Mouse (Mus musculus) CH12.LX (cell line): ENCODE results near the gene Ttll5. TPM values are rescaled to one million over a fixed set of nuclear protein-coding genes. Genes with fewer than 3 reads are reported as not detected.

Source experiments
- DNase-seq: peaks from one replicate; pipeline ENCODE4 v3.0.0-alpha.2; 2013; ENCODE audit errors: extremely low read depth
- H3K27ac ChIP-seq: 2 replicates; pipeline ENCODE4 v1.5.1; 2012; ENCODE audit warnings: low read depth, mild to moderate bottlenecking, control low read depth, moderate library complexity; ENCODE audit not compliant: insufficient read depth
- H3K27me3 ChIP-seq: replicated peaks from 2 replicates; pipeline ENCODE3; 2012; ENCODE audit warnings: inconsistent platforms
- H3K36me3 ChIP-seq, 2 experiments: replicated peaks in 1 of 2; 2 replicates each; pipeline versions ENCODE3 to v1.6.1; 2012; ENCODE audit warnings: inconsistent platforms in 1 of 2, low read length in 1 of 2, mild to moderate bottlenecking in 1 of 2, mixed read lengths in 1 of 2, moderate library complexity in 1 of 2; ENCODE audit not compliant: control insufficient read depth in 1 of 2, insufficient read depth in 1 of 2
- H3K4me1 ChIP-seq, 2 experiments: 2 replicates each; pipeline ENCODE4 v1.6.1; 2012; ENCODE audit warnings: inconsistent platforms in 1 of 2, moderate library complexity in 1 of 2; ENCODE audit not compliant: insufficient read depth in 2 of 2, control insufficient read depth in 1 of 2
- H3K4me2 ChIP-seq: 2 replicates; pipeline ENCODE4 v1.6.1; 2012; ENCODE audit warnings: low read depth, mild to moderate bottlenecking, control low read depth; ENCODE audit not compliant: poor library complexity, insufficient read depth, severe bottlenecking
- H3K4me3 ChIP-seq, 3 experiments: fragments of 150-350 bp in 1 of 3; sonication (generic) in 1 of 3; replicated peaks in 1 of 3; 2 replicates each; pipeline versions ENCODE3 to v1.5.1; 2011 to 2012; ENCODE audit warnings: low read depth in 2 of 3, low read length in 2 of 3, mild to moderate bottlenecking in 2 of 3, moderate library complexity in 2 of 3, control low read depth in 1 of 3, improper control_type of control experiment in 1 of 3, inconsistent platforms in 1 of 3, mixed read lengths in 1 of 3; ENCODE audit not compliant: poor library complexity in 1 of 3
- H3K79me2 ChIP-seq: replicated peaks from 2 replicates; pipeline ENCODE4 v1.6.1; 2012; ENCODE audit warnings: mild to moderate bottlenecking, moderate library complexity; ENCODE audit not compliant: control insufficient read depth, poor library complexity, insufficient read depth, severe bottlenecking; ENCODE audit errors: extremely low read depth
- H3K9ac ChIP-seq: 2 replicates; pipeline ENCODE4 v1.6.1; 2012; ENCODE audit warnings: low read depth, mild to moderate bottlenecking, control low read depth, moderate library complexity; ENCODE audit not compliant: insufficient read depth
- H3K9me3 ChIP-seq: replicated peaks from 2 replicates; pipeline ENCODE3; 2012; ENCODE audit warnings: low read length, inconsistent platforms, mixed read lengths
- CHD2 ChIP-seq: IDR thresholded peaks from 2 replicates; pipeline ENCODE4 v1.6.1; 2011; ENCODE audit warnings: low read length, improper control_type of control experiment
- CTCF ChIP-seq, 2 experiments: IDR thresholded peaks in 1 of 2; conservative IDR thresholded peaks in 1 of 2; 2 replicates each; pipeline ENCODE4 v1.5.1; 2011 to 2012; ENCODE audit warnings: low read depth in 2 of 2, low read length in 2 of 2, improper control_type of control experiment in 1 of 2, inconsistent platforms in 1 of 2, mild to moderate bottlenecking in 1 of 2, moderate library complexity in 1 of 2
- E2F4 ChIP-seq: IDR thresholded peaks from 2 replicates; pipeline ENCODE4 v1.6.1; 2011; ENCODE audit warnings: low read depth, low read length, improper control_type of control experiment; ENCODE audit not compliant: insufficient replicate concordance
- ELF1 ChIP-seq: IDR thresholded peaks from 2 replicates; pipeline ENCODE4 v1.6.1; 2014; ENCODE audit warnings: low read depth, mild to moderate bottlenecking, inconsistent platforms, low read length, improper control_type of control experiment
- GABPA ChIP-seq: IDR thresholded peaks from 2 replicates; pipeline ENCODE4 v1.6.1; 2012; ENCODE audit warnings: low read depth, low read length, improper control_type of control experiment, inconsistent platforms; ENCODE audit not compliant: insufficient replicate concordance
- JUN ChIP-seq: IDR thresholded peaks from 2 replicates; pipeline ENCODE4 v1.6.1; 2011; ENCODE audit warnings: low read depth, mild to moderate bottlenecking, low read length, improper control_type of control experiment, moderate library complexity; ENCODE audit not compliant: insufficient read depth
- JUND ChIP-seq: conservative IDR thresholded peaks from 2 replicates; pipeline ENCODE4 v1.6.1; 2011; ENCODE audit warnings: low read depth, low read length, improper control_type of control experiment
- MAFK ChIP-seq: IDR thresholded peaks from 2 replicates; pipeline ENCODE4 v1.6.1; 2011; ENCODE audit warnings: low read length, improper control_type of control experiment; ENCODE audit not compliant: insufficient replicate concordance
- MAX ChIP-seq: IDR thresholded peaks from 2 replicates; pipeline ENCODE4 v1.6.1; 2011; ENCODE audit warnings: low read length, improper control_type of control experiment
- MXI1 ChIP-seq: IDR thresholded peaks from 2 replicates; pipeline ENCODE4 v1.6.1; 2011; ENCODE audit warnings: mild to moderate bottlenecking, low read depth, low read length, improper control_type of control experiment
- PAX5 ChIP-seq: IDR thresholded peaks from 2 replicates; pipeline ENCODE4 v1.6.1; 2012; ENCODE audit warnings: low read length, inconsistent platforms, mixed read lengths
- RAD21 ChIP-seq: IDR thresholded peaks from 2 replicates; pipeline ENCODE4 v1.6.1; 2011; ENCODE audit warnings: low read depth, mild to moderate bottlenecking, low read length, improper control_type of control experiment, moderate library complexity
- SMC3 ChIP-seq: IDR thresholded peaks from 2 replicates; pipeline ENCODE4 v1.6.1; 2011; ENCODE audit warnings: low read depth, low read length, improper control_type of control experiment
- TBP ChIP-seq: conservative IDR thresholded peaks from 2 replicates; pipeline ENCODE4 v1.6.1; 2011; ENCODE audit warnings: low read depth, low read length, improper control_type of control experiment
- USF1 ChIP-seq: IDR thresholded peaks from 2 replicates; pipeline ENCODE4 v1.6.1; 2014; ENCODE audit warnings: low read depth, mild to moderate bottlenecking, inconsistent platforms, low read length, improper control_type of control experiment
- ZNF384 ChIP-seq: IDR thresholded peaks from 2 replicates; pipeline ENCODE4 v1.6.1; 2012; ENCODE audit warnings: low read depth, low read length, improper control_type of control experiment, inconsistent platforms
- dilution Hi-C: fragments of 300-500 bp; cut with MboI; formaldehyde crosslinking; loops from 2 replicates; pipeline ENCODE4 v1.14.3; 2020; ENCODE audit warnings: low sequenced_read_pairs; ENCODE audit not compliant: extremely low pct_unique_long_range_greater_than_20kb, extremely low pct_ligation_motif_present
- in situ Hi-C: fragments of 300-500 bp; cut with MboI; formaldehyde crosslinking; loops from 3 replicates; pipeline ENCODE4 v1.14.3; 2019; ENCODE audit warnings: low sequenced_read_pairs, low pct_ligation_motif_present, low pct_unique_long_range_greater_than_20kb, mixed read lengths
- polyA plus RNA-seq: library from polyadenylated mRNA; unstranded; fragments of >175 nt; gene quantifications from 2 replicates; pipeline ENCODE4 v1.2.1, GENCODE M21; 2012; ENCODE audit warnings: low read depth; ENCODE audit not compliant: insufficient read length
- total RNA-seq, 2 experiments: library from RNA; depleted of rRNA; stranded (reverse); fragments of 300-350 nt in 1 of 2; fragments of >200 nt in 1 of 2; gene quantifications; 2 replicates each; pipeline ENCODE4 v1.2.3; 2012 to 2014

The Ttll5 gene
- total and polyA plus RNA-seq, 3 experiments, result 5.7 to 14.0 (median 8.7) TPM

GRCm38 (mm10) chr12:85943456-85943855, 119.0 kb downstream of the Ttll5 start:
- in situ Hi-C loops (no loop called here), dilution Hi-C loops (no loop called here)
- Histone ChIP-seq H3K4me2 (no peak overlapping the region), H3K9ac (no peak overlapping the region), H3K4me1 (no peaks in the 10 kb centered on the region), H3K27ac (no peak overlapping the region), H3K4me3 (no peak overlapping the region), H3K79me2 (no peaks in the 10 kb centered on the region), H3K36me3 (peaks cover 0 to 31% of the 10 kb centered on the region in 2 experiments), H3K9me3 (no peaks in the 10 kb centered on the region), H3K27me3 (no peaks in the 10 kb centered on the region)
- TF ChIP-seq MAFK, result no peak
- TF ChIP-seq PAX5, result no peak
- TF ChIP-seq CTCF (conservative IDR thresholded peaks at IDR 0.05 in 1 of 2, IDR thresholded peaks at IDR 0.05 in 1 of 2; ENCODE audit: low read depth in 2 of 2, low read length in 2 of 2), result no peak
- no peak for TF ChIP-seq RAD21
- no peak for TF ChIP-seq TBP
- no peak for TF ChIP-seq USF1
- no peak for TF ChIP-seq MAX
- TF ChIP-seq ZNF384, result no peak
- no peak for TF ChIP-seq JUND
- TF ChIP-seq CHD2, result no peak
- no peak for TF ChIP-seq JUN
- TF ChIP-seq E2F4, result no peak
- no peak for DNase-seq

DNA sequence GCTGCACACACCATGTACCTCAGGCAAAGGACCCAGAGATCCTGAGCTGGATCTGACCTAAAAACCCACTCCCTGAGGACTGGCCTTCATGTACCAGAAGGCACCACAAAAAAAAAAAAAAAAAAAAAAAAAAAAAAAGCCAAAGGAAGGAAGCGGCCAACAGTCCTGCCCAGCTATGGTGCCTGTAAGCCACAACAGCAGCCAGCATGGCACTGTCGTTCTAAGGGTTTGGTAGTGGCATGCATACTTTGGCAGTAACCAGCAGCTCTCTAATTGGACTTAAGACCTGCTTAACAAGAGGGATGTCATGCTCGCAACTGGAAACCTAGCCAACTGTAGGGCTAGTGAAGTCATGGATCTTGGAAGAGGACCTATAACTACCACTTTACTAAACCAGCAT, 120.0 kb downstream of the Ttll5 start:
- Histone ChIP-seq H3K36me3 (peaks cover 0 to 34% of the 10 kb centered on the region in 2 experiments), H3K9ac (no peak overlapping the region), H3K27ac (no peak overlapping the region), H3K9me3 (no peaks in the 10 kb centered on the region), H3K27me3 (no peaks in the 10 kb centered on the region), H3K79me2 (no peaks in the 10 kb centered on the region), H3K4me3 (no peak overlapping the region), H3K4me1 (no peaks in the 10 kb centered on the region), H3K4me2 (no peak overlapping the region)
- dilution Hi-C loops, result no loop called here
- TF ChIP-seq CHD2 (no peak), ELF1 (no peak), MAFK (no peak), JUND (no peak)
- DNase-seq, result no peak
- in situ Hi-C loops, result no loop called here

- Histone ChIP-seq H3K4me1 (no peaks in the 10 kb centered on the region), H3K36me3 (peaks cover 0 to 39% of the 10 kb centered on the region in 2 experiments), H3K27me3 (no peaks in the 10 kb centered on the region), H3K9me3 (no peaks in the 10 kb centered on the region), H3K27ac (no peak overlapping the region), H3K4me3 (no peak overlapping the region), H3K4me2 (no peak overlapping the region), H3K79me2 (no peaks in the 10 kb centered on the region), H3K9ac (no peak overlapping the region)
- no peak for DNase-seq
- dilution Hi-C loops (no loop called here), in situ Hi-C loops (no loop called here)
- TF ChIP-seq MXI1, result no peak
- TF ChIP-seq GABPA, result no peak
- no peak for TF ChIP-seq SMC3
These were observed 122.7 kb downstream of the Ttll5 start for GRCm38 (mm10) chr12:85947161-85947560.
